Mouse (Mus musculus) G1E (cell line): ENCODE data around the gene Tmem63a. TPM values are rescaled to one million over a fixed set of nuclear protein-coding genes. Genes with fewer than 3 reads are reported as not detected.
"Not testable (repeated sequence)": the region's sequence is repeated elsewhere in the genome, so short reads cannot be mapped to it uniquely, and the experiment has no call there.

Experiments
- ATAC-seq: 2 replicates; pipeline ENCODE4 v1.8.0; 2016; ENCODE audit warnings: mild to moderate bottlenecking; ENCODE audit not compliant: insufficient number of reproducible peaks, poor library complexity, low FRiP score, severe bottlenecking; ENCODE audit errors: extremely low read depth
- DNase-seq: peaks from one replicate; pipeline ENCODE4 v3.0.0; 2012; ENCODE audit warnings: low spot score
- H3K27me3 ChIP-seq: 2 replicates; pipeline ENCODE4 v1.6.1; 2012; ENCODE audit warnings: mild to moderate bottlenecking, low read length, inconsistent platforms; ENCODE audit not compliant: insufficient read depth
- H3K36me3 ChIP-seq: replicated peaks from 2 replicates; pipeline ENCODE3; 2012; ENCODE audit warnings: mild to moderate bottlenecking, inconsistent platforms
- H3K4me1 ChIP-seq: 2 replicates; pipeline ENCODE4 v1.6.1; 2012; ENCODE audit warnings: low read depth, low read length, inconsistent platforms, mixed read lengths; ENCODE audit not compliant: insufficient read depth
- H3K4me3 ChIP-seq: 2 replicates; pipeline ENCODE4 v1.5.1; 2012; ENCODE audit warnings: low read depth, mild to moderate bottlenecking, inconsistent platforms, low read length, moderate library complexity, mixed read lengths
- H3K9me3 ChIP-seq: replicated peaks from 2 replicates; pipeline ENCODE4 v1.6.1; 2012; ENCODE audit warnings: inconsistent platforms
- CTCF ChIP-seq: IDR thresholded peaks from 2 replicates; pipeline ENCODE4 v1.5.1; 2012; ENCODE audit warnings: low read depth, low read length, inconsistent platforms, mixed read lengths
- GATA1 ChIP-seq: IDR thresholded peaks from 2 replicates; pipeline ENCODE4 v1.6.1; 2012; ENCODE audit warnings: borderline replicate concordance, low read length, inconsistent platforms, mixed read lengths
- GATA2 ChIP-seq: IDR thresholded peaks from 2 replicates; pipeline ENCODE4 v1.6.1; 2012; ENCODE audit warnings: low read depth, low read length, inconsistent platforms, borderline replicate concordance
- POLR2AphosphoS5 ChIP-seq: IDR thresholded peaks from 2 replicates; pipeline ENCODE4 v1.6.1; 2012; ENCODE audit warnings: low read depth, low read length, inconsistent platforms; ENCODE audit not compliant: insufficient replicate concordance
- TAL1 ChIP-seq: conservative IDR thresholded peaks from 2 replicates; pipeline ENCODE4 v1.6.1; 2012; ENCODE audit warnings: low read depth, low read length, inconsistent platforms, mixed read lengths
- polyA plus RNA-seq: library from polyadenylated mRNA; stranded (reverse); fragments of >175 nt; gene quantifications from 2 replicates; pipeline ENCODE4 v1.2.3, GENCODE M21; 2012
- total RNA-seq, 2 experiments: library from RNA; stranded (forward) in 1 of 2; stranded (reverse) in 1 of 2; fragments of 200-1000 nt in 1 of 2; fragments of >200 nt in 1 of 2; fragmentation: Nextera tagmentation in 1 of 2; gene quantifications; 2 replicates each; pipeline ENCODE4 v1.2.3; 2014 to 2017

Gene Tmem63a
- total and polyA plus RNA-seq, 3 experiments, result 2.8 to 3.2 (median 2.8) TPM

- Histone ChIP-seq H3K4me3 (no peak within 1 kb of the TSS), H3K4me1 (peaks cover 8% of the 10 kb centered on the region), H3K27me3 (peaks cover 55% of the 10 kb centered on the region)
These were observed 7.4 kb upstream of the Tmem63a start, which contains the start of gene Lefty1 for GRCm38 (mm10) chr1:180934467-180935419. TSS of gene Lefty1 (plus strand) at chr1:180935022.

GRCm38 (mm10) chr1:180936610-180937398, 5.3 kb upstream of the Tmem63a start:
- ATAC-seq, DNase-seq, H3K9me3 ChIP-seq, H3K36me3 ChIP-seq: not testable (repeated sequence)
- H3K27me3 ChIP-seq, result peaks cover 63% of the 10 kb centered on the region
- peaks cover 13% of the 10 kb centered on the region for H3K4me1 ChIP-seq
- peak overlapping the region; percentile 52; the same call in 1 of the 2 replicates for H3K4me3 ChIP-seq

More at GRCm38 (mm10) chr1:180934467-180935419, 7.4 kb upstream of the Tmem63a start, which contains the start of gene Lefty1:
- ATAC-seq (no peak), DNase-seq (no peak)
- H3K36me3 ChIP-seq, result no peaks in the 10 kb centered on the region
- no peak for TF ChIP-seq CTCF
- TF ChIP-seq GATA2, result no peak
- no peak for TF ChIP-seq POLR2AphosphoS5
- TF ChIP-seq GATA1, result no peak
- no peaks in the 10 kb centered on the region; the same call in 1 of the 2 replicates for H3K9me3 ChIP-seq

GRCm38 (mm10) chr1:180937631-180938030, 4.5 kb upstream of the Tmem63a start:
- Histone ChIP-seq H3K27me3 (peaks cover 60% of the 10 kb centered on the region), H3K4me1 (peaks cover 20% of the 10 kb centered on the region)
- DNase-seq, H3K36me3 ChIP-seq, H3K9me3 ChIP-seq, H3K4me3 ChIP-seq, ATAC-seq: not testable (repeated sequence)

- not testable (repeated sequence) for H3K36me3 ChIP-seq, DNase-seq, ATAC-seq, H3K4me3 ChIP-seq, H3K9me3 ChIP-seq
- Histone ChIP-seq H3K4me1 (peaks cover 30% of the 10 kb centered on the region), H3K27me3 (peaks cover 58% of the 10 kb centered on the region)
These were observed 3.4 kb upstream of the Tmem63a start for GRCm38 (mm10) chr1:180938781-180939180.

GRCm38 (mm10) chr1:180940776-180941460, 1.2 kb upstream of the Tmem63a start:
- DNase-seq (no peak), ATAC-seq (no peak)
- H3K4me1 ChIP-seq, result peaks cover 45% of the 10 kb centered on the region
- no peaks in the 10 kb centered on the region for H3K9me3 ChIP-seq
- no peaks in the 10 kb centered on the region for H3K36me3 ChIP-seq
- H3K27me3 ChIP-seq, result peaks cover 37% of the 10 kb centered on the region
- no peak overlapping the region for H3K4me3 ChIP-seq
- no peak for TF ChIP-seq GATA2
- no peak for TF ChIP-seq CTCF
- TF ChIP-seq POLR2AphosphoS5, result no peak
- no peak for TF ChIP-seq GATA1
- no peak for TF ChIP-seq TAL1

- DNase-seq (no peak), ATAC-seq (0 out of 2 replicates have a peak, but pooled peaks have one; percentile 6)
- peak overlapping the region; percentile 82 for H3K4me3 ChIP-seq
- H3K4me1 ChIP-seq, result peaks cover 52% of the 10 kb centered on the region
- H3K9me3 ChIP-seq, result no peaks in the 10 kb centered on the region
- TF ChIP-seq GATA2, result no peak
- no peak for TF ChIP-seq GATA1
- no peak for TF ChIP-seq CTCF
- no peak for TF ChIP-seq TAL1
- no peak for TF ChIP-seq POLR2AphosphoS5
- peaks cover 33% of the 10 kb centered on the region for H3K27me3 ChIP-seq
- H3K36me3 ChIP-seq, result peaks cover 5% of the 10 kb centered on the region
These were observed 418 bp upstream of the Tmem63a start for GRCm38 (mm10) chr1:180941726-180942125.
